Mouse (Mus musculus) kidney, adult 2 months (tissue): ENCODE measurements around the gene Atg10. TPM values are rescaled to one million over a fixed set of nuclear protein-coding genes. Genes with fewer than 3 reads are reported as not detected.

Experiments used
- DNase-seq: peaks from one replicate; pipeline ENCODE4 v3.0.0; 2021
- H3K27ac ChIP-seq: fragments of 200-500 bp; 2 replicates; pipeline ENCODE4 v1.5.1; 2012; ENCODE audit warnings: low read depth, low read length, control low read depth, inconsistent platforms; ENCODE audit not compliant: insufficient read depth
- H3K27me3 ChIP-seq: fragments of 200-500 bp; replicated peaks from 2 replicates; pipeline ENCODE4 v1.6.1; 2012; ENCODE audit warnings: mild to moderate bottlenecking, moderate library complexity, low read length, inconsistent platforms; ENCODE audit not compliant: control insufficient read depth, insufficient read depth
- H3K36me3 ChIP-seq: fragments of 200-500 bp; 2 replicates; pipeline ENCODE4 v1.6.1; 2012; ENCODE audit warnings: mild to moderate bottlenecking, moderate library complexity, low read length, inconsistent platforms; ENCODE audit not compliant: control insufficient read depth, insufficient read depth
- H3K4me1 ChIP-seq: fragments of 200-500 bp; 2 replicates; pipeline ENCODE4 v1.6.1; 2011; ENCODE audit warnings: low read length; ENCODE audit not compliant: control insufficient read depth, insufficient read depth
- H3K4me3 ChIP-seq: fragments of 200-500 bp; 2 replicates; pipeline ENCODE4 v1.5.1; 2011; ENCODE audit warnings: mild to moderate bottlenecking, low read depth, low read length, control low read depth; ENCODE audit not compliant: insufficient read depth
- CTCF ChIP-seq: fragments of 200-500 bp; conservative IDR thresholded peaks from 2 replicates; pipeline ENCODE4 v1.5.1; 2011; ENCODE audit warnings: low read depth, mild to moderate bottlenecking, control low read depth, low read length, moderate library complexity, mixed read lengths; ENCODE audit not compliant: insufficient read depth, insufficient read length
- POLR2A ChIP-seq: fragments of 200-500 bp; IDR thresholded peaks from one replicate; pipeline ENCODE4 v1.6.1; 2011; ENCODE audit warnings: low read depth, low read length, control low read depth
- WGBS: fragments of 180-500 bp; shearing (Covaris S2); methylation state at CpG from one replicate; pipeline ENCODE4 v1.1.7; 2018; 5-methylcytosine and 5-hydroxymethylcytosine counted together
- polyA plus RNA-seq: library from polyadenylated mRNA; depleted of rRNA; stranded (reverse); fragments of >200 nt; gene quantifications from 2 replicates; pipeline ENCODE4 v1.2.3, GENCODE M21; 2012; rRNA removed

Gene Atg10
- polyA plus RNA-seq, 1 experiment, result 7.8 TPM

GRCm38 (mm10) chr13:90905176-90905575 lies 318.6 kb downstream of the Atg10 start, which contains the start of gene Atp6ap1l:
Atp6ap1l (minus strand) TSS chr13:90905355.
- H3K36me3 ChIP-seq, result no peaks in the 10 kb centered on the region
- TF ChIP-seq CTCF, result no peak
- TF ChIP-seq POLR2A, result no peak
- 90% methylated on average over 5 of the region's 5 CpGs for WGBS
- DNase-seq, result no peak
- no peaks in the 10 kb centered on the region for H3K4me1 ChIP-seq
- H3K27ac ChIP-seq, result no peak within 1 kb of the TSS
- no peak within 1 kb of the TSS for H3K4me3 ChIP-seq
- no peaks in the 10 kb centered on the region for H3K27me3 ChIP-seq

- Histone ChIP-seq H3K36me3 (no peaks in the 10 kb centered on the region), H3K4me1 (no peaks in the 10 kb centered on the region), H3K4me3 (no peak overlapping the region), H3K27ac (no peak overlapping the region), H3K27me3 (no peaks in the 10 kb centered on the region)
- WGBS, result 92% methylated on average over 12 of the region's 12 CpGs
- no peak for DNase-seq
- TF ChIP-seq POLR2A, result no peak
- TF ChIP-seq CTCF, result no peak
Measured at GRCm38 (mm10) chr13:90896821-90897220, 326.9 kb downstream of the Atg10 start.

- no peaks in the 10 kb centered on the region for H3K4me1 ChIP-seq
- H3K4me3 ChIP-seq, result no peak overlapping the region
- no peak for TF ChIP-seq POLR2A
- TF ChIP-seq CTCF, result no peak
- no peak overlapping the region for H3K27ac ChIP-seq
- WGBS, result 49% methylated on average over 2 of the region's 2 CpGs
- H3K27me3 ChIP-seq, result no peaks in the 10 kb centered on the region
- DNase-seq, result no peak
- no peaks in the 10 kb centered on the region for H3K36me3 ChIP-seq
Measured at GRCm38 (mm10) chr13:90896098-90896497, 327.7 kb downstream of the Atg10 start.

GRCm38 (mm10) chr13:90894819-90895218 lies 328.9 kb downstream of the Atg10 start:
- H3K36me3 ChIP-seq, result no peaks in the 10 kb centered on the region
- no peak for TF ChIP-seq CTCF
- TF ChIP-seq POLR2A, result no peak
- H3K27me3 ChIP-seq, result no peaks in the 10 kb centered on the region
- H3K4me1 ChIP-seq, result no peaks in the 10 kb centered on the region
- DNase-seq, result no peak
- H3K4me3 ChIP-seq, result no peak overlapping the region
- WGBS, result 90% methylated on average over 4 of the region's 4 CpGs
- no peak overlapping the region for H3K27ac ChIP-seq

GRCm38 (mm10) chr13:90890111-90890510 lies 333.7 kb downstream of the Atg10 start:
- Histone ChIP-seq H3K4me3 (no peak overlapping the region), H3K27me3 (no peaks in the 10 kb centered on the region), H3K36me3 (no peaks in the 10 kb centered on the region), H3K27ac (no peak overlapping the region), H3K4me1 (no peaks in the 10 kb centered on the region)
- no peak for DNase-seq
- TF ChIP-seq POLR2A (no peak), CTCF (no peak)
- 92% methylated on average over 5 of the region's 5 CpGs for WGBS

- no peak for TF ChIP-seq POLR2A
- TF ChIP-seq CTCF, result peak; percentile 76
Measured at GRCm38 (mm10) chr13:90886568-90886983, 337.2 kb downstream of the Atg10 start.

GRCm38 (mm10) chr13:90885856-90886532 lies 337.8 kb downstream of the Atg10 start:
- Histone ChIP-seq H3K27me3 (no peaks in the 10 kb centered on the region), H3K27ac (no peak overlapping the region), H3K4me3 (peak overlapping the region; percentile 37; the same call in 1 of the 2 replicates), H3K4me1 (no peaks in the 10 kb centered on the region), H3K36me3 (no peaks in the 10 kb centered on the region)
- TF ChIP-seq POLR2A, result no peak
- no peak for TF ChIP-seq CTCF
- no peak for DNase-seq
- 56% methylated on average over 13 of the region's 13 CpGs for WGBS

More at GRCm38 (mm10) chr13:90886568-90886983, 337.2 kb downstream of the Atg10 start:
- no peak overlapping the region for H3K27ac ChIP-seq
- peak overlapping the region; percentile 37 for H3K4me3 ChIP-seq
- under 1% methylated on average over 18 of the region's 18 CpGs for WGBS
- no peaks in the 10 kb centered on the region for H3K4me1 ChIP-seq
- DNase-seq, result peak; percentile 72
- H3K27me3 ChIP-seq, result no peaks in the 10 kb centered on the region
- H3K36me3 ChIP-seq, result no peaks in the 10 kb centered on the region

Other genes starting within 250 kb of the Atg10 start
- gene Ssbp2, start 236.3 kb upstream of the Atg10 start, polyA plus RNA-seq, result 18.1 and 19.4 TPM in 2 replicates